Mouse (Mus musculus) heart, embryonic 12.5 days (tissue): ENCODE data around the gene Cacnb4. TPM values are rescaled to one million over a fixed set of nuclear protein-coding genes. Genes with fewer than 3 reads are reported as not detected.

Experiments
- ATAC-seq: fragments of 200-750 bp; cut with Nextera tagmentation; 2 replicates; pipeline ENCODE4 v1.8.0; 2017; ENCODE audit warnings: moderate TSS enrichment, moderate library complexity; ENCODE audit not compliant: insufficient number of reproducible peaks, low FRiP score
- H3K27ac ChIP-seq: fragments of 300-500 bp; sonication (generic); 2 replicates; pipeline ENCODE4 v1.5.1; 2016; ENCODE audit warnings: mild to moderate bottlenecking, moderate library complexity; ENCODE audit not compliant: poor library complexity, severe bottlenecking
- H3K27me3 ChIP-seq: fragments of 300-500 bp; sonication (generic); replicated peaks from 2 replicates; pipeline ENCODE4 v1.6.1; 2016; ENCODE audit warnings: mild to moderate bottlenecking, moderate library complexity
- H3K36me3 ChIP-seq: fragments of 300-500 bp; sonication (generic); 2 replicates; pipeline ENCODE4 v1.6.1; 2016; ENCODE audit warnings: mild to moderate bottlenecking, moderate library complexity
- H3K4me1 ChIP-seq: fragments of 300-500 bp; sonication (generic); replicated peaks from 2 replicates; pipeline ENCODE4 v1.6.1; 2016; ENCODE audit warnings: mild to moderate bottlenecking
- H3K4me2 ChIP-seq: fragments of 300-500 bp; sonication (generic); 2 replicates; pipeline ENCODE4 v1.6.1; 2016; ENCODE audit warnings: mild to moderate bottlenecking, moderate library complexity
- H3K4me3 ChIP-seq: fragments of 300-500 bp; sonication (generic); 2 replicates; pipeline ENCODE4 v1.5.1; 2016; ENCODE audit warnings: mild to moderate bottlenecking
- H3K9ac ChIP-seq: fragments of 300-500 bp; sonication (generic); 2 replicates; pipeline ENCODE4 v1.6.1; 2016; ENCODE audit warnings: mild to moderate bottlenecking, moderate library complexity
- H3K9me3 ChIP-seq: fragments of 300-500 bp; sonication (generic); replicated peaks from 2 replicates; pipeline ENCODE4 v1.6.1; 2016; ENCODE audit warnings: mild to moderate bottlenecking, moderate library complexity
- WGBS: fragments of 180-500 bp; shearing (Covaris S2); methylation state at CpG from one replicate; pipeline ENCODE4 v1.1.7; 2016; 5-methylcytosine and 5-hydroxymethylcytosine counted together
- polyA plus RNA-seq: library from polyadenylated mRNA; unstranded; fragments of >200 nt; fragmentation: Nextera tagmentation; extraction: Ambion mirVana; gene quantifications from 2 replicates; pipeline ENCODE4 v1.2.1, GENCODE M21; 2016

Cacnb4 gene
- polyA plus RNA-seq, 1 experiment from 2014 or later: 0.41 TPM

GRCm38 (mm10) chr2:52548401-52548800 lies 128.2 kb downstream of the Cacnb4 start:
- Histone ChIP-seq H3K9ac (no peak overlapping the region), H3K9me3 (peaks cover 3% of the 10 kb centered on the region; the same call in 1 of the 2 replicates), H3K4me1 (no peaks in the 10 kb centered on the region), H3K4me3 (no peak overlapping the region), H3K36me3 (no peaks in the 10 kb centered on the region), H3K27me3 (no peaks in the 10 kb centered on the region), H3K4me2 (no peak overlapping the region), H3K27ac (no peak overlapping the region)
- ATAC-seq: no peak
- 86% methylated on average over 3 of the region's 3 CpGs for WGBS

GRCm38 (mm10) chr2:52547331-52547730 lies 129.3 kb downstream of the Cacnb4 start:
- Histone ChIP-seq H3K27me3 (no peaks in the 10 kb centered on the region), H3K36me3 (no peaks in the 10 kb centered on the region), H3K4me1 (no peaks in the 10 kb centered on the region), H3K4me2 (no peak overlapping the region), H3K9ac (no peak overlapping the region), H3K4me3 (no peak overlapping the region), H3K9me3 (no peaks in the 10 kb centered on the region), H3K27ac (no peak overlapping the region)
- 85% methylated on average over 11 of the region's 11 CpGs for WGBS
- ATAC-seq: no peak

- H3K9me3 ChIP-seq: no peaks in the 10 kb centered on the region
- ATAC-seq: no peak
- WGBS: 64% methylated on average over 2 of the region's 2 CpGs
- H3K27me3 ChIP-seq: no peaks in the 10 kb centered on the region
- no peak overlapping the region for H3K4me3 ChIP-seq
- no peaks in the 10 kb centered on the region for H3K4me1 ChIP-seq
- no peak overlapping the region for H3K9ac ChIP-seq
- H3K36me3 ChIP-seq: no peaks in the 10 kb centered on the region
- no peak overlapping the region for H3K27ac ChIP-seq
- H3K4me2 ChIP-seq: no peak overlapping the region
Observed at GRCm38 (mm10) chr2:52544527-52544926, 132.1 kb downstream of the Cacnb4 start.

- Histone ChIP-seq H3K4me2 (no peak overlapping the region), H3K4me1 (no peaks in the 10 kb centered on the region), H3K27me3 (no peaks in the 10 kb centered on the region), H3K27ac (no peak overlapping the region), H3K9me3 (no peaks in the 10 kb centered on the region), H3K36me3 (no peaks in the 10 kb centered on the region), H3K4me3 (no peak overlapping the region), H3K9ac (no peak overlapping the region)
- no peak for ATAC-seq
- WGBS: 87% methylated on average over 4 of the region's 4 CpGs
Observed at GRCm38 (mm10) chr2:52541068-52541467, 135.6 kb downstream of the Cacnb4 start.

GRCm38 (mm10) chr2:52539318-52539717 lies 137.3 kb downstream of the Cacnb4 start:
- Histone ChIP-seq H3K9ac (no peak overlapping the region), H3K9me3 (no peaks in the 10 kb centered on the region), H3K36me3 (no peaks in the 10 kb centered on the region), H3K4me1 (no peaks in the 10 kb centered on the region), H3K4me2 (no peak overlapping the region), H3K4me3 (no peak overlapping the region), H3K27ac (no peak overlapping the region), H3K27me3 (no peaks in the 10 kb centered on the region)
- 79% methylated on average over 6 of the region's 6 CpGs for WGBS
- ATAC-seq: no peak

GRCm38 (mm10) chr2:52537645-52538044 lies 139.0 kb downstream of the Cacnb4 start:
- no peaks in the 10 kb centered on the region for H3K4me1 ChIP-seq
- WGBS: 85% methylated on average over 3 of the region's 3 CpGs
- no peak overlapping the region for H3K9ac ChIP-seq
- no peak overlapping the region for H3K4me3 ChIP-seq
- no peak for ATAC-seq
- no peaks in the 10 kb centered on the region for H3K9me3 ChIP-seq
- no peaks in the 10 kb centered on the region for H3K27me3 ChIP-seq
- no peak overlapping the region for H3K4me2 ChIP-seq
- H3K27ac ChIP-seq: no peak overlapping the region
- H3K36me3 ChIP-seq: no peaks in the 10 kb centered on the region

GRCm38 (mm10) chr2:52537155-52537554 lies 139.5 kb downstream of the Cacnb4 start:
- Histone ChIP-seq H3K4me2 (no peak overlapping the region), H3K9ac (no peak overlapping the region), H3K9me3 (no peaks in the 10 kb centered on the region), H3K27ac (no peak overlapping the region), H3K36me3 (no peaks in the 10 kb centered on the region), H3K27me3 (no peaks in the 10 kb centered on the region), H3K4me3 (no peak overlapping the region), H3K4me1 (no peaks in the 10 kb centered on the region)
- WGBS: 88% methylated on average over 9 of the region's 9 CpGs
- ATAC-seq: no peak

- WGBS: 88% methylated on average over 4 of the region's 4 CpGs
- no peak for ATAC-seq
- no peaks in the 10 kb centered on the region for H3K4me1 ChIP-seq
- H3K4me2 ChIP-seq: no peak overlapping the region
- H3K27ac ChIP-seq: no peak overlapping the region
- no peaks in the 10 kb centered on the region for H3K9me3 ChIP-seq
- H3K36me3 ChIP-seq: no peaks in the 10 kb centered on the region
- H3K9ac ChIP-seq: no peak overlapping the region
- H3K27me3 ChIP-seq: no peaks in the 10 kb centered on the region
- no peak overlapping the region for H3K4me3 ChIP-seq
Observed at GRCm38 (mm10) chr2:52536511-52536910, 140.1 kb downstream of the Cacnb4 start.

- H3K27ac ChIP-seq: no peak overlapping the region
- no peak overlapping the region for H3K4me3 ChIP-seq
- no peak overlapping the region for H3K9ac ChIP-seq
- H3K27me3 ChIP-seq: no peaks in the 10 kb centered on the region
- no peaks in the 10 kb centered on the region for H3K36me3 ChIP-seq
- ATAC-seq: no peak
- no peaks in the 10 kb centered on the region for H3K9me3 ChIP-seq
- H3K4me1 ChIP-seq: no peaks in the 10 kb centered on the region
- WGBS: 82% methylated on average over 5 of the region's 5 CpGs
- no peak overlapping the region for H3K4me2 ChIP-seq
Observed at GRCm38 (mm10) chr2:52533696-52534095, 142.9 kb downstream of the Cacnb4 start.

GRCm38 (mm10) chr2:52530521-52530920 lies 146.1 kb downstream of the Cacnb4 start:
- WGBS: 89% methylated on average over 2 of the region's 2 CpGs
- no peak overlapping the region for H3K9ac ChIP-seq
- H3K9me3 ChIP-seq: no peaks in the 10 kb centered on the region
- H3K4me2 ChIP-seq: no peak overlapping the region
- no peak overlapping the region for H3K4me3 ChIP-seq
- no peak overlapping the region for H3K27ac ChIP-seq
- no peak for ATAC-seq
- H3K4me1 ChIP-seq: no peaks in the 10 kb centered on the region
- no peaks in the 10 kb centered on the region for H3K36me3 ChIP-seq
- 0 out of 2 replicates have a peak, but pooled peaks cover 3% of the 10 kb centered on the region for H3K27me3 ChIP-seq

GRCm38 (mm10) chr2:52529245-52529644 lies 147.4 kb downstream of the Cacnb4 start:
- ATAC-seq: no peak
- H3K9ac ChIP-seq: no peak overlapping the region
- no peak overlapping the region for H3K27ac ChIP-seq
- 81% methylated on average over 7 of the region's 7 CpGs for WGBS
- 0 out of 2 replicates have a peak, but pooled peaks cover 3% of the 10 kb centered on the region for H3K27me3 ChIP-seq
- H3K4me3 ChIP-seq: no peak overlapping the region
- H3K4me2 ChIP-seq: no peak overlapping the region
- no peaks in the 10 kb centered on the region for H3K36me3 ChIP-seq
- no peaks in the 10 kb centered on the region for H3K4me1 ChIP-seq
- no peaks in the 10 kb centered on the region for H3K9me3 ChIP-seq

- Histone ChIP-seq H3K36me3 (no peaks in the 10 kb centered on the region), H3K9me3 (no peaks in the 10 kb centered on the region), H3K4me1 (no peaks in the 10 kb centered on the region), H3K27ac (no peak overlapping the region), H3K4me2 (no peak overlapping the region), H3K4me3 (no peak overlapping the region), H3K9ac (no peak overlapping the region), H3K27me3 (0 out of 2 replicates have a peak, but pooled peaks cover 3% of the 10 kb centered on the region)
- 62% methylated on average over 11 of the region's 11 CpGs for WGBS
- ATAC-seq: no peak
Observed at GRCm38 (mm10) chr2:52525876-52526592, 150.6 kb downstream of the Cacnb4 start.
